Mouse (Mus musculus): ENCODE data around the gene Zfp46. TPM values are rescaled to one million over a fixed set of nuclear protein-coding genes. Genes with fewer than 3 reads are reported as not detected.

Zfp46 gene
- polyA plus RNA-seq, 1 experiment from 2014 or later: 10.5 TPM

GRCm38 (mm10) chr4:136290781-136291595, 6.5 kb downstream of the Zfp46 start:
- DNase-seq (ENCODE audit: low spot score): no peak
- peaks cover 8% of the 10 kb centered on the region for H3K4me1 ChIP-seq (replicated peaks; ENCODE audit: control insufficient read depth, insufficient read depth, low read length)
- WGBS: 76% methylated on average over 39 of the region's 39 CpGs
- H3K36me3 ChIP-seq (ENCODE audit: control insufficient read depth, insufficient read depth, low read length): peaks cover 47% of the 10 kb centered on the region
- H3K9me3 ChIP-seq (ENCODE audit: control insufficient read depth, low read length): peaks cover 6% of the 10 kb centered on the region; the same call in 1 of the 2 replicates
- peaks cover 5% of the 10 kb centered on the region for H3K27me3 ChIP-seq (replicated peaks; ENCODE audit: control insufficient read depth, insufficient read depth, low read length)
- no peak overlapping the region for H3K4me3 ChIP-seq (ENCODE audit: low read depth, low read length)
- H3K4me2 ChIP-seq: no peak overlapping the region
- ATAC-seq (replicated peaks; ENCODE audit: low FRiP score): no peak
- H3K9ac ChIP-seq (ENCODE audit: low read depth, low read length): no peak overlapping the region
- no peak overlapping the region for H3K27ac ChIP-seq (ENCODE audit: low read depth, low read length)

- Histone ChIP-seq H3K4me2 (no peak overlapping the region), H3K27ac (ENCODE audit: low read depth, low read length) (no peak overlapping the region), H3K27me3 (replicated peaks; ENCODE audit: control insufficient read depth, insufficient read depth, low read length) (peaks cover 5% of the 10 kb centered on the region), H3K4me3 (ENCODE audit: low read depth, low read length) (no peak overlapping the region), H3K36me3 (ENCODE audit: control insufficient read depth, insufficient read depth, low read length) (peaks cover 47% of the 10 kb centered on the region), H3K9ac (ENCODE audit: low read depth, low read length) (no peak overlapping the region), H3K9me3 (ENCODE audit: control insufficient read depth, low read length) (peaks cover 6% of the 10 kb centered on the region; the same call in 1 of the 2 replicates), H3K4me1 (replicated peaks; ENCODE audit: control insufficient read depth, insufficient read depth, low read length) (peaks cover 6% of the 10 kb centered on the region)
- DNase-seq (ENCODE audit: low spot score) (no peak), ATAC-seq (replicated peaks; ENCODE audit: low FRiP score) (no peak)
- WGBS: 84% methylated on average over 6 of the region's 6 CpGs
Observed at GRCm38 (mm10) chr4:136291692-136292091, 7.2 kb downstream of the Zfp46 start.

- DNase-seq (ENCODE audit: low spot score) (no peak), ATAC-seq (replicated peaks; ENCODE audit: low FRiP score) (no peak)
- WGBS: 64% methylated on average over 7 of the region's 7 CpGs
- peaks cover 14% of the 10 kb centered on the region for H3K36me3 ChIP-seq (ENCODE audit: control insufficient read depth, insufficient read depth, low read length)
- no peak overlapping the region for H3K27ac ChIP-seq (ENCODE audit: low read depth, low read length)
- no peak overlapping the region for H3K4me2 ChIP-seq
- H3K9me3 ChIP-seq (ENCODE audit: control insufficient read depth, low read length): no peaks in the 10 kb centered on the region; the same call in 1 of the 2 replicates
- H3K27me3 ChIP-seq (replicated peaks; ENCODE audit: control insufficient read depth, insufficient read depth, low read length): peaks cover 3% of the 10 kb centered on the region
- no peak overlapping the region for H3K9ac ChIP-seq (ENCODE audit: low read depth, low read length)
- peaks cover 2% of the 10 kb centered on the region; the same call in 1 of the 2 replicates for H3K4me1 ChIP-seq (replicated peaks; ENCODE audit: control insufficient read depth, insufficient read depth, low read length)
- H3K4me3 ChIP-seq (ENCODE audit: low read depth, low read length): no peak overlapping the region
Observed at GRCm38 (mm10) chr4:136295941-136296340, 11.5 kb downstream of the Zfp46 start.

GRCm38 (mm10) chr4:136302462-136302861, 18.0 kb downstream of the Zfp46 start:
- Histone ChIP-seq H3K27me3 (replicated peaks; ENCODE audit: control insufficient read depth, insufficient read depth, low read length) (peaks cover 10% of the 10 kb centered on the region), H3K4me2 (no peak overlapping the region), H3K4me1 (replicated peaks; ENCODE audit: control insufficient read depth, insufficient read depth, low read length) (no peaks in the 10 kb centered on the region), H3K4me3 (ENCODE audit: low read depth, low read length) (no peak overlapping the region), H3K36me3 (ENCODE audit: control insufficient read depth, insufficient read depth, low read length) (no peaks in the 10 kb centered on the region), H3K27ac (ENCODE audit: low read depth, low read length) (no peak overlapping the region), H3K9me3 (ENCODE audit: control insufficient read depth, low read length) (no peaks in the 10 kb centered on the region; the same call in 1 of the 2 replicates), H3K9ac (ENCODE audit: low read depth, low read length) (no peak overlapping the region)
- DNase-seq (ENCODE audit: low spot score) (no peak), ATAC-seq (replicated peaks; ENCODE audit: low FRiP score) (no peak)
- 49% methylated on average over 4 of the region's 4 CpGs for WGBS

GRCm38 (mm10) chr4:136304181-136304580, 19.7 kb downstream of the Zfp46 start:
- WGBS: 32% methylated on average over 2 of the region's 2 CpGs
- Histone ChIP-seq H3K4me3 (ENCODE audit: low read depth, low read length) (no peak overlapping the region), H3K27ac (ENCODE audit: low read depth, low read length) (no peak overlapping the region), H3K4me2 (no peak overlapping the region), H3K36me3 (ENCODE audit: control insufficient read depth, insufficient read depth, low read length) (no peaks in the 10 kb centered on the region), H3K27me3 (replicated peaks; ENCODE audit: control insufficient read depth, insufficient read depth, low read length) (peaks cover 8% of the 10 kb centered on the region), H3K9me3 (ENCODE audit: control insufficient read depth, low read length) (no peaks in the 10 kb centered on the region; the same call in 1 of the 2 replicates), H3K4me1 (replicated peaks; ENCODE audit: control insufficient read depth, insufficient read depth, low read length) (peaks cover 3% of the 10 kb centered on the region; the same call in 1 of the 2 replicates), H3K9ac (ENCODE audit: low read depth, low read length) (no peak overlapping the region)
- DNase-seq (ENCODE audit: low spot score) (no peak), ATAC-seq (replicated peaks; ENCODE audit: low FRiP score) (no peak)

GRCm38 (mm10) chr4:136308355-136308754, 23.9 kb downstream of the Zfp46 start:
- ATAC-seq (replicated peaks; ENCODE audit: low FRiP score) (no peak), DNase-seq (ENCODE audit: low spot score) (no peak)
- H3K9ac ChIP-seq (ENCODE audit: low read depth, low read length): no peak overlapping the region
- no peak overlapping the region for H3K27ac ChIP-seq (ENCODE audit: low read depth, low read length)
- 67% methylated on average over 2 of the region's 2 CpGs for WGBS
- H3K4me2 ChIP-seq: no peak overlapping the region
- peaks cover 18% of the 10 kb centered on the region for H3K4me1 ChIP-seq (replicated peaks; ENCODE audit: control insufficient read depth, insufficient read depth, low read length)
- no peaks in the 10 kb centered on the region for H3K9me3 ChIP-seq (ENCODE audit: control insufficient read depth, low read length)
- no peak overlapping the region for H3K4me3 ChIP-seq (ENCODE audit: low read depth, low read length)
- H3K36me3 ChIP-seq (ENCODE audit: control insufficient read depth, insufficient read depth, low read length): no peaks in the 10 kb centered on the region
- H3K27me3 ChIP-seq (replicated peaks; ENCODE audit: control insufficient read depth, insufficient read depth, low read length): peaks cover 4% of the 10 kb centered on the region

GRCm38 (mm10) chr4:136309780-136310179, 25.3 kb downstream of the Zfp46 start:
- Histone ChIP-seq H3K9ac (ENCODE audit: low read depth, low read length) (peak overlapping the region; percentile 100), H3K4me2 (peak overlapping the region; percentile 99), H3K27me3 (replicated peaks; ENCODE audit: control insufficient read depth, insufficient read depth, low read length) (no peaks in the 10 kb centered on the region), H3K9me3 (ENCODE audit: control insufficient read depth, low read length) (no peaks in the 10 kb centered on the region), H3K4me1 (replicated peaks; ENCODE audit: control insufficient read depth, insufficient read depth, low read length) (peaks cover 21% of the 10 kb centered on the region), H3K36me3 (ENCODE audit: control insufficient read depth, insufficient read depth, low read length) (no peaks in the 10 kb centered on the region), H3K27ac (ENCODE audit: low read depth, low read length) (peak overlapping the region; percentile 100), H3K4me3 (ENCODE audit: low read depth, low read length) (peak overlapping the region; percentile 98)
- 2% methylated on average over 11 of the region's 11 CpGs for WGBS
- ATAC-seq (replicated peaks; ENCODE audit: low FRiP score): peak; percentile 70
- DNase-seq (ENCODE audit: low spot score): peak; percentile 74

- H3K9me3 ChIP-seq (ENCODE audit: control insufficient read depth, low read length): no peaks in the 10 kb centered on the region
- peak; percentile 99 for DNase-seq (ENCODE audit: low spot score)
- H3K4me2 ChIP-seq: peak within 1 kb of the TSS; percentile 99
- peaks cover 21% of the 10 kb centered on the region for H3K4me1 ChIP-seq (replicated peaks; ENCODE audit: control insufficient read depth, insufficient read depth, low read length)
- WGBS: under 1% methylated on average over 65 of the region's 65 CpGs
- no peaks in the 10 kb centered on the region for H3K36me3 ChIP-seq (ENCODE audit: control insufficient read depth, insufficient read depth, low read length)
- no peaks in the 10 kb centered on the region for H3K27me3 ChIP-seq (replicated peaks; ENCODE audit: control insufficient read depth, insufficient read depth, low read length)
- ATAC-seq (replicated peaks; ENCODE audit: low FRiP score): peak; percentile 96
- H3K27ac ChIP-seq (ENCODE audit: low read depth, low read length): peak within 1 kb of the TSS; percentile 100
- H3K4me3 ChIP-seq (ENCODE audit: low read depth, low read length): peak within 1 kb of the TSS; percentile 98
- peak within 1 kb of the TSS; percentile 100 for H3K9ac ChIP-seq (ENCODE audit: low read depth, low read length)
Observed at GRCm38 (mm10) chr4:136310229-136311041, 26.0 kb downstream of the Zfp46 start, which contains the start of gene Hnrnpr. Gene Hnrnpr (plus strand): TSS chr4:136310942.
